Mouse (Mus musculus): ENCODE data around the gene Olfr709-ps1. TPM values are rescaled to one million over a fixed set of nuclear protein-coding genes. Genes with fewer than 3 reads are reported as not detected.
"Not testable (repeated sequence)": the region's sequence is repeated elsewhere in the genome, so short reads cannot be mapped to it uniquely, and the experiment has no call there.

Gene Olfr709-ps1
- total and polyA plus RNA-seq, 3 experiments: not detected

- no peak within 1 kb of the TSS for H3K4me3 ChIP-seq (ENCODE audit: control insufficient read depth in 1 of 2, insufficient read depth in 1 of 2, low read depth in 2 of 2, low read length in 2 of 2)
- no peaks in the 10 kb centered on the region for H3K4me1 ChIP-seq (ENCODE audit: control insufficient read depth in 1 of 2, insufficient read depth in 2 of 2, low read length in 2 of 2)
- H3K9me3 ChIP-seq (replicated peaks; ENCODE audit: insufficient read depth, low read length): no peaks in the 10 kb centered on the region
- H3K27me3 ChIP-seq (ENCODE audit: control insufficient read depth in 1 of 2, insufficient read depth in 2 of 2, low read length in 2 of 2): no peaks in the 10 kb centered on the region
- TF ChIP-seq SMC3 (IDR thresholded peaks at IDR 0.05; ENCODE audit: low read depth, low read length) (no peak), EP300 (IDR thresholded peaks at IDR 0.05; ENCODE audit: low read depth in 1 of 2, low read length in 2 of 2) (no peak), TAL1 (IDR thresholded peaks at IDR 0.05; ENCODE audit: low read length) (no peak), E2F4 (IDR thresholded peaks at IDR 0.05; ENCODE audit: borderline replicate concordance, low read depth, low read length) (no peak), MYC (IDR thresholded peaks at IDR 0.05; ENCODE audit: low read depth, low read length) (no peak), ZMIZ1 (IDR thresholded peaks at IDR 0.05; ENCODE audit: low read depth, low read length) (no peak), CHD1 (IDR thresholded peaks at IDR 0.05; ENCODE audit: low read depth, low read length) (no peak)
- no peak for DNase-seq (ENCODE audit: low read depth, low spot score)
- H3K27ac ChIP-seq (ENCODE audit: control insufficient read depth, low read depth, low read length): no peak within 1 kb of the TSS
- no peaks in the 10 kb centered on the region for H3K79me2 ChIP-seq (ENCODE audit: control insufficient read depth, insufficient read depth, low read length, poor library complexity)
- H3K9ac ChIP-seq (ENCODE audit: control insufficient read depth, low read depth, low read length, poor library complexity, severe bottlenecking): no peak within 1 kb of the TSS
- H3K36me3 ChIP-seq (ENCODE audit: control insufficient read depth in 1 of 2, insufficient read depth in 2 of 2, low read length in 2 of 2): no peaks in the 10 kb centered on the region
Observed at GRCm38 (mm10) chr7:106907676-106908075, 24.3 kb downstream of the Olfr709-ps1 start, which contains the start of gene Olfr1532-ps1. TSS of gene Olfr1532-ps1 (plus strand) at chr7:106908001.

- H3K9me3 ChIP-seq (replicated peaks; ENCODE audit: insufficient read depth, low read length); H3K27ac ChIP-seq (ENCODE audit: control insufficient read depth, low read depth, low read length); H3K4me3 ChIP-seq (ENCODE audit: control insufficient read depth in 1 of 2, insufficient read depth in 1 of 2, low read depth in 2 of 2, low read length in 2 of 2); H3K9ac ChIP-seq (ENCODE audit: control insufficient read depth, low read depth, low read length, poor library complexity, severe bottlenecking); H3K36me3 ChIP-seq (ENCODE audit: control insufficient read depth in 1 of 2, insufficient read depth in 2 of 2, low read length in 2 of 2); H3K79me2 ChIP-seq (ENCODE audit: control insufficient read depth, insufficient read depth, low read length, poor library complexity); DNase-seq (ENCODE audit: low read depth, low spot score); H3K27me3 ChIP-seq (ENCODE audit: control insufficient read depth in 1 of 2, insufficient read depth in 2 of 2, low read length in 2 of 2); H3K4me1 ChIP-seq (ENCODE audit: control insufficient read depth in 1 of 2, insufficient read depth in 2 of 2, low read length in 2 of 2): not testable (repeated sequence)
Observed at GRCm38 (mm10) chr7:106901141-106901540, 30.9 kb downstream of the Olfr709-ps1 start, which contains the start of gene Olfr707. TSS of gene Olfr707 (minus strand) at chr7:106901241.

GRCm38 (mm10) chr7:106888062-106888461, 44.0 kb downstream of the Olfr709-ps1 start, which contains the start of gene Olfr706:
TSS of gene Olfr706 (minus strand) at chr7:106888162.
- Histone ChIP-seq H3K27ac (ENCODE audit: control insufficient read depth, low read depth, low read length) (no peak within 1 kb of the TSS), H3K4me3 (ENCODE audit: control insufficient read depth in 1 of 2, insufficient read depth in 1 of 2, low read depth in 2 of 2, low read length in 2 of 2) (no peak within 1 kb of the TSS)
- no peak for TF ChIP-seq TAL1 (IDR thresholded peaks at IDR 0.05; ENCODE audit: low read length)
- TF ChIP-seq MAX (IDR thresholded peaks at IDR 0.05; ENCODE audit: low read length): no peak
- no peak for TF ChIP-seq RAD21 (IDR thresholded peaks at IDR 0.05; ENCODE audit: low read depth, low read length)
- TF ChIP-seq GABPA (IDR thresholded peaks at IDR 0.05; ENCODE audit: low read depth, low read length): no peak
- TF ChIP-seq RCOR1 (IDR thresholded peaks at IDR 0.05; ENCODE audit: low read depth, low read length): no peak
- no peak for TF ChIP-seq MEF2A (IDR thresholded peaks at IDR 0.05; ENCODE audit: extremely low read depth, insufficient replicate concordance, low read depth, low read length, poor library complexity, severe bottlenecking)
- no peak for TF ChIP-seq NELFE (IDR thresholded peaks at IDR 0.05; ENCODE audit: low read depth, low read length)
- TF ChIP-seq HCFC1 (IDR thresholded peaks at IDR 0.05; ENCODE audit: low read depth, low read length): no peak
- no peak for TF ChIP-seq KAT2A (conservative IDR thresholded peaks at IDR 0.05; ENCODE audit: low read depth, low read length)
- no peak for TF ChIP-seq ELF1 (IDR thresholded peaks at IDR 0.05; ENCODE audit: low read depth, low read length)
- TF ChIP-seq MXI1 (IDR thresholded peaks at IDR 0.05; ENCODE audit: low read depth, low read length): no peak

More at GRCm38 (mm10) chr7:106888062-106888461, 44.0 kb downstream of the Olfr709-ps1 start, which contains the start of gene Olfr706:
- H3K36me3 ChIP-seq (ENCODE audit: control insufficient read depth in 1 of 2, insufficient read depth in 2 of 2, low read length in 2 of 2): no peaks in the 10 kb centered on the region
- DNase-seq (ENCODE audit: low read depth, low spot score): no peak
- no peak within 1 kb of the TSS for H3K9ac ChIP-seq (ENCODE audit: control insufficient read depth, low read depth, low read length, poor library complexity, severe bottlenecking)
- no peaks in the 10 kb centered on the region for H3K4me1 ChIP-seq (ENCODE audit: control insufficient read depth in 1 of 2, insufficient read depth in 2 of 2, low read length in 2 of 2)
- no peaks in the 10 kb centered on the region for H3K79me2 ChIP-seq (ENCODE audit: control insufficient read depth, insufficient read depth, low read length, poor library complexity)
- H3K9me3 ChIP-seq (replicated peaks; ENCODE audit: insufficient read depth, low read length): no peaks in the 10 kb centered on the region
- no peaks in the 10 kb centered on the region for H3K27me3 ChIP-seq (ENCODE audit: control insufficient read depth in 1 of 2, insufficient read depth in 2 of 2, low read length in 2 of 2)

All from MEL (cell line).